8 mouse cellular contexts compared by ENCODE assay signal in genomic region chr6:29023206-29023967, GRCm38 (mm10). TPM values are rescaled to one million over a fixed set of nuclear protein-coding genes. Genes with fewer than 3 reads are reported as not detected.
A peak's percentile ranks its signal among the peaks of the same experiment; 100 is the strongest.
DNase-seq lines count a peak whose midpoint lies in the region; ATAC-seq and TF ChIP-seq lines count a peak whose summit lies in the region.

No protein-coding gene starts in this region.

- H3K4me2 ChIP-seq in forebrain, embryonic 16.5 days (ENCODE audit: low read length) = peak overlapping the region; percentile 38; the same call in 1 of the 2 replicates
- H3K4me2 ChIP-seq in midbrain, embryonic 12.5 days (replicated peaks) = peak overlapping the region; percentile 41
- 0 out of 2 replicates have a peak overlapping the region, but pooled peaks have one; percentile 22 for H3K4me2 ChIP-seq in stomach, embryonic 14.5 days (replicated peaks; ENCODE audit: low read depth, low read length)

- no peaks in the 10 kb centered on the region for H3K36me3 ChIP-seq in thymus, adult 2 months (ENCODE audit: control insufficient read depth, insufficient read depth, low read length)
- no peaks in the 10 kb centered on the region for H3K36me3 ChIP-seq in forebrain, embryonic 16.5 days (ENCODE audit: control insufficient read depth, insufficient read depth)
- H3K36me3 ChIP-seq in midbrain, embryonic 12.5 days = no peaks in the 10 kb centered on the region
- no peaks in the 10 kb centered on the region for H3K36me3 ChIP-seq in stomach, embryonic 14.5 days (ENCODE audit: control insufficient read depth, insufficient read depth, low read length)

- no peak for TF ChIP-seq POLR2A in thymus, adult 2 months (IDR thresholded peaks at IDR 0.05; ENCODE audit: control insufficient read depth, extremely low read depth, insufficient read depth, low read length, poor library complexity)

- intact Hi-C loops in left cerebral cortex, postnatal 10 days (cut with DNase I) = loop anchor here (2.0 to 5.0 kb wide), 3 partner anchors 75 to 491 kb away; partner anchors contain the start of gene Lrrc4

- no peaks in the 10 kb centered on the region for H3K27me3 ChIP-seq in thymus, adult 2 months (ENCODE audit: control insufficient read depth, insufficient read depth, low read length)
- 0 out of 2 replicates have a peak, but pooled peaks cover 2% of the 10 kb centered on the region for H3K27me3 ChIP-seq in forebrain, embryonic 16.5 days (replicated peaks; ENCODE audit: control insufficient read depth, insufficient read depth, low read length)
- H3K27me3 ChIP-seq in midbrain, embryonic 12.5 days = peaks cover 45% of the 10 kb centered on the region
- no peaks in the 10 kb centered on the region; the same call in 1 of the 2 replicates for H3K27me3 ChIP-seq in stomach, embryonic 14.5 days (ENCODE audit: control insufficient read depth, insufficient read depth, low read length)

- no peak for TF ChIP-seq CTCF in thymus, adult 2 months (IDR thresholded peaks at IDR 0.05; ENCODE audit: borderline replicate concordance, control insufficient read depth, extremely low read depth, insufficient read depth, low read length, poor library complexity)

- H3K9ac ChIP-seq in forebrain, embryonic 16.5 days (replicated peaks; ENCODE audit: low read depth, low read length) = no peak overlapping the region
- H3K9ac ChIP-seq in midbrain, embryonic 12.5 days (replicated peaks) = no peak overlapping the region
- no peak overlapping the region for H3K9ac ChIP-seq in stomach, embryonic 14.5 days (replicated peaks; ENCODE audit: low read depth, low read length)

- H3K27ac ChIP-seq in thymus, adult 2 months (ENCODE audit: control insufficient read depth, insufficient read depth, low read length) = no peak overlapping the region
- no peak overlapping the region for H3K27ac ChIP-seq in forebrain, embryonic 16.5 days (ENCODE audit: low read length)
- H3K27ac ChIP-seq in midbrain, embryonic 12.5 days (replicated peaks) = no peak overlapping the region
- no peak overlapping the region for H3K27ac ChIP-seq in stomach, embryonic 14.5 days (ENCODE audit: low read length)

- 37% methylated on average over 18 of the region's 18 CpGs for WGBS in thymus, adult 2 months
- WGBS in forebrain, embryonic 16.5 days = 32% methylated on average over 18 of the region's 18 CpGs
- WGBS in midbrain, embryonic 12.5 days = 35% methylated on average over 18 of the region's 18 CpGs
- WGBS in stomach, embryonic 14.5 days = 34% methylated on average over 18 of the region's 18 CpGs

- H3K4me3 ChIP-seq in thymus, adult 2 months (ENCODE audit: control insufficient read depth, insufficient read depth, low read length) = no peak overlapping the region
- H3K4me3 ChIP-seq in forebrain, embryonic 16.5 days (replicated peaks; ENCODE audit: low read length) = no peak overlapping the region
- H3K4me3 ChIP-seq in midbrain, embryonic 12.5 days = no peak overlapping the region
- H3K4me3 ChIP-seq in stomach, embryonic 14.5 days (ENCODE audit: low read depth, low read length) = no peak overlapping the region

- peak; percentile 24 for ATAC-seq in forebrain, embryonic 16.5 days
- ATAC-seq in midbrain, embryonic 12.5 days (ENCODE audit: low FRiP score, low read depth) = peak; percentile 36
- peak; percentile 29; the same call in 1 of the 2 replicates for ATAC-seq in stomach, embryonic 14.5 days (ENCODE audit: insufficient number of reproducible peaks, insufficient read depth, low FRiP score, low read depth)

- DNase-seq in thymus, adult 2 months = peak; percentile 66
- DNase-seq in thymus, adult 18-20 months = no peak
- DNase-seq in cerebellum, adult 18-20 months = peak; percentile 66 to 68
- DNase-seq in induced T-regulatory cell, adult 2 months (ENCODE audit: low read depth) = peak; percentile 70
- DNase-seq in left cerebral cortex, postnatal 10 days (ENCODE audit: extremely low spot score in 1 of 2, low spot score in 2 of 2) = peak; percentile 49 to 69

- H3K4me1 ChIP-seq in thymus, adult 2 months (replicated peaks; ENCODE audit: control insufficient read depth, insufficient read depth, low read length) = no peaks in the 10 kb centered on the region; the same call in 1 of the 2 replicates
- peaks cover 4% of the 10 kb centered on the region for H3K4me1 ChIP-seq in forebrain, embryonic 16.5 days (replicated peaks; ENCODE audit: control insufficient read depth, insufficient read depth, low read length)
- peaks cover 19% of the 10 kb centered on the region for H3K4me1 ChIP-seq in midbrain, embryonic 12.5 days
- H3K4me1 ChIP-seq in stomach, embryonic 14.5 days (ENCODE audit: control insufficient read depth, insufficient read depth, low read length) = no peaks in the 10 kb centered on the region; the same call in 1 of the 2 replicates

- no peaks in the 10 kb centered on the region for H3K9me3 ChIP-seq in forebrain, embryonic 16.5 days (ENCODE audit: control insufficient read depth, low read length)
- no peaks in the 10 kb centered on the region for H3K9me3 ChIP-seq in midbrain, embryonic 12.5 days
- H3K9me3 ChIP-seq in stomach, embryonic 14.5 days (ENCODE audit: control insufficient read depth, low read depth, low read length) = no peaks in the 10 kb centered on the region

RNA-seq across cellular contexts. Expression of gene Lep, which starts 36.6 kb away (rescaled TPM):
- 1.3 and 3.0 TPM in 2 replicates for polyA plus RNA-seq in thymus, adult 2 months (2012; rRNA removed)
- polyA plus RNA-seq in forebrain, embryonic 16.5 days (2015; fragmentation: Nextera tagmentation; extraction: Ambion mirVana) = not detected in 2 replicates
- not detected for total RNA-seq in left cerebral cortex, postnatal 10 days (2021)
- not detected in 2 replicates for polyA plus RNA-seq in midbrain, embryonic 12.5 days (2016; fragmentation: Nextera tagmentation; extraction: Ambion mirVana)
- not detected in 2 replicates for polyA plus RNA-seq in stomach, embryonic 14.5 days (2014; fragmentation: Nextera tagmentation; extraction: Ambion mirVana)

Comparison
In these comparisons a context has a peak if more than half of its experiments do, and no peak if none do; other contexts are left out.
1. DNase-seq: peak in thymus, adult 2 months (single experiment), cerebellum, adult 18-20 months (2 of 2), induced T-regulatory cell, adult 2 months (single experiment) and left cerebral cortex, postnatal 10 days (2 of 2); none in thymus, adult 18-20 months (0 of 2).
2. Peak in every context shown above with its lines, with median percentiles within 50 percentile points of each other: ATAC-seq and H3K4me2 ChIP-seq.